Mouse (Mus musculus) C2C12 (cell line): ENCODE data around the gene Cyp2w1.

Experiments
- CTCF ChIP-seq: IDR thresholded peaks from one replicate; pipeline ENCODE4 v1.5.1; 2011; ENCODE audit not compliant: control insufficient read depth, insufficient read depth, insufficient read length
- USF1 ChIP-seq: IDR thresholded peaks from one replicate; pipeline ENCODE4 v1.6.1; 2011; ENCODE audit warnings: low read depth, mild to moderate bottlenecking, control low read depth, moderate library complexity

- TF ChIP-seq CTCF: no peak
- TF ChIP-seq USF1: no peak
These were observed 29.0 kb upstream of the Cyp2w1 start for GRCm38 (mm10) chr5:139323260-139323924.
